Mouse (Mus musculus): ENCODE data around the gene Sept6.

GRCm38 (mm10) chrX:36917749-36918148 lies 73.8 kb downstream of the Sept6 start:
- TF ChIP-seq CTCF (IDR thresholded peaks at IDR 0.05; ENCODE audit: low read depth, low read length) = no peak
- TF ChIP-seq GATA2 (IDR thresholded peaks at IDR 0.05; ENCODE audit: borderline replicate concordance, low read depth, low read length) = no peak
- TF ChIP-seq GATA1 (IDR thresholded peaks at IDR 0.05; ENCODE audit: borderline replicate concordance, low read length) = no peak
